Mouse (Mus musculus): Measurements from ENCODE around the gene Macrod2. TPM values are rescaled to one million over a fixed set of nuclear protein-coding genes. Genes with fewer than 3 reads are reported as not detected.

Gene Macrod2
- total RNA-seq, 2 experiments from 2014 or later = 69.6 to 70.8 TPM

DNA sequence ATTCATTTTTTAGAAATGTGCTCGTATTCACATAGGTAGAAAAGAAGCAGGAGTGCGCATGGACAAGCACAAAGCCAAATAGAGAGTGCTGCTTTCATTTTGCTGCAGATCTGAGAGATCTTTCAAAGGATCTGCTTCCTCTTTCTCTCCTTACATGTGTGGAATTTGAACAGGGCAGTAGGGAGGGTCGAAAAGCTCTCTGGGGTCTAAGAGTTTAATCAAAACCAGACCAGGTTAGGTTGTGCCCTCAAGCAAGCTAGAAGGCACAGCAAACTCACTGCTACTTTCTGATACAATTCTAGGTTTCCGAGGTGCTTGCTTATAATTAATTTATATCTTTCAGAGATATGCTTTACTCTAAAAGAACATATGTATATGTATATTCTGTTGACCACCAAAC lies 1196.2 kb downstream of the Macrod2 start:
- no peak for DNase-seq (ENCODE audit: extremely low spot score in 1 of 2, low spot score in 2 of 2)
- intact Hi-C loops (cut with DNase I) = no loop called here

DNA sequence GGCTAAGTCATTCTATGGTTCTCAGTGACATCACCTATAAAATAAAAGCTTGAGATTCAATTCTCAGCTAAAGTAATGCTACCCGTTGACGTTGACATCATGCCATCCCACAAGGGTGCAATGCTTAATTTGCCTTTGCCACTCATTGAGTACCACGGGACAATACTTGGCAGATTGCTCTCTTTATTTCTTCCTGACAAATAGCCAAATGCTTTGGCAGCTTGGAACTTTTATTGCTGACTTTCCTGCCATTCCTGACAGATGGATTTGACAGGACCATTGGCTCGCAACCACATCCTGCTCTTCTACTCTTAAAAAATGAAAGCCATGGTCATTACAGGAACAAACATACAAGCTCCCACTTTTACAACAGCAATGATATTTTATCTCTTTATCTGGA lies 1199.7 kb downstream of the Macrod2 start:
- intact Hi-C loops (cut with DNase I) = no loop called here
- DNase-seq (ENCODE audit: extremely low spot score in 1 of 2, low spot score in 2 of 2) = no peak

DNA sequence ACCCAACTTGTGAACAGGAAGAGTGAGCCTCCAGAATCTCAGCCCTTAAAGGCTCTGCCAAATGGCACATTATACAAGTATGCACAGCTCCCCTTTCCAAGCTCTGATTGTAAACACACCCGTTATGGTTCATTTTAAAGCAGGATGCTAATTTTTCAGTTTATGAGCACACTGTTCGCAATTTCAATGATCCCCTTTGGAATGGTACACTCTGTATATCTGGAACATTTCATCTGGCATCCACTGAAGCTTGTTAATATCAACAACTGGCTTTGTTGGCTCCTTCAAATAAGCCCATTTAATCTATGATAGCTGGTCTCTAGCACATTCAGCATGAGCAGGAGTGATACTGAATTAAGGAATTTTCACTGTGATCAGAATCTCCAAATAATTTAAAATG lies 1222.6 kb downstream of the Macrod2 start:
- DNase-seq (ENCODE audit: extremely low spot score in 1 of 2, low spot score in 2 of 2) = no peak
- intact Hi-C loops (cut with DNase I) = no loop called here

DNA sequence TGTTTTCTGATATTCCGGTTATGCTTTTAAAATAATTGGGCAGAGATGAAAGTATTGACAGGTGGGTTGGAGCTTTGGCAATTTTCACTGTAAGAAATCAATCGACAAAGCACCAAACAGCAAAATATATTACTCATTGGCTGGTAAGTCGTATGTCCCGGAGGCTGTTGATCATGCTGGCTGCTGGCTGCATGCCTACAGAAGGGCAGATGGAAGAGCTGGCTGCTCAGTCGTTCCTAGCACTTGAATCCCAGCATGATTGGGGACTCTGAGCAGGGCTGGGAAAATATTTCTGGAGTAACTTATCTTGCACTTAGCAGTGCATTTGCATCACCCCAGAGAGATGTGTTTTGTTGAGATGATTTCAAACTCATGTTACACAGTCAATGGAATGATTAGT lies 1223.1 kb downstream of the Macrod2 start:
- peak; percentile 17 to 49 for DNase-seq (ENCODE audit: extremely low spot score in 1 of 2, low spot score in 2 of 2)
- intact Hi-C loops (cut with DNase I) = no loop called here

DNA sequence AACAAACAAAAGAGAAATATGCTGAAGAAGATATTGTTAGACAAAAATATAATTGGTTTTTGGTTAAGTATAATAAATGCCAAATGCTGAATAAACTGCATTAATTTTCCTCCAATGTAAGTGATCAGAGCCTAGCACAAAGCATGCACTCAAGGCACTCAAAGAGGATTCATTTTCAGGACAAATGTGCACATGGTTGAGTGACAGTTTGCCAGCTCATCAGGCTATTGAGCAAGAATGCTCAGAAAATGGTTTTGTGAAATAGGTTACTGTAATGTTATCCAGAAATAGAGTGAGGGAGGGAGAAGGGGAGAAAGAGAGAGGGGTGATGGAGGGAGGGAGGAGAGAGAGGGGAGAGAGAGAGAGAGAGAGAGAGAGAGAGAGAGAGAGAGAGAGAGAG lies 1268.9 kb downstream of the Macrod2 start:
- intact Hi-C loops (cut with DNase I) = no loop called here
- DNase-seq (ENCODE audit: extremely low spot score in 1 of 2, low spot score in 2 of 2) = no peak

DNA sequence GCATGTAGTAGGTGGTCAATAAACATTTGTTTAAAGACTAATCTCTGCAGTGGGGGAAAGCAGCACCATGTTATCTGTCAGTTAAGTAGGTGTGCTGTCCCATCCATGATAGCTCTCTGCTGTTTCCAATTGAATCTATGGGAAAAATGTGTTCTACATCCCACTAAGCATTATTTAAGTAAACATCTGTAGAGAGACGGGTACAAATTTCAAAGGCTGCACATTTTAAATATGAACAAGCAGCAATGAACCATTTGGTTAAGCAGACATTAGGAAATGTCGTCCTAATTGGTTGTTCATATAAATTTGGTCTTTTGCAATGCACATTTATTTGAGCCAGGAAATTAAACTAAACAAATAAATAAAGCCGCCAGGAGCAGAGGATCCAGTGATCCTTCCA lies 1277.7 kb downstream of the Macrod2 start:
- DNase-seq (ENCODE audit: extremely low spot score in 1 of 2, low spot score in 2 of 2) = no peak
- intact Hi-C loops (cut with DNase I) = no loop called here

DNA sequence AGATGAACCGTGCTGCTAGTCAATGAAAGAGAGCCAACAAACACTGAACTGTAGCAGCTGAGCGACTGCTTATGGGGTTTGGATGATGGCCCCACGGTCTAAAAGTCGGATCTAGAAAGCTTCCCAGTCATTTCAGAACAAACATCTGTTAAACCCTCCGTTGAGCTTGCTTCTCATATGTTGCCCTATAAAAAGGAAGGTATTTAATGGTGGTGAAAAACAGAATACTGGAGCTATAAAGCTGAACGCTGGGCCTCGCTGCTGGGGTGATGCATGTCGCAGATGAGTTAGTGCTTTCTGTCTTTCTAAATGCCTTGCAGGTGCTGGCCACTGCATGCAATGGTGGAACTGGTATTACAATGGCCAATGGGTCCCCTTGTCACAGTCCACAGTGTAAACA lies 1278.3 kb downstream of the Macrod2 start:
- DNase-seq (ENCODE audit: extremely low spot score in 1 of 2, low spot score in 2 of 2) = no peak
- intact Hi-C loops (cut with DNase I) = no loop called here

DNA sequence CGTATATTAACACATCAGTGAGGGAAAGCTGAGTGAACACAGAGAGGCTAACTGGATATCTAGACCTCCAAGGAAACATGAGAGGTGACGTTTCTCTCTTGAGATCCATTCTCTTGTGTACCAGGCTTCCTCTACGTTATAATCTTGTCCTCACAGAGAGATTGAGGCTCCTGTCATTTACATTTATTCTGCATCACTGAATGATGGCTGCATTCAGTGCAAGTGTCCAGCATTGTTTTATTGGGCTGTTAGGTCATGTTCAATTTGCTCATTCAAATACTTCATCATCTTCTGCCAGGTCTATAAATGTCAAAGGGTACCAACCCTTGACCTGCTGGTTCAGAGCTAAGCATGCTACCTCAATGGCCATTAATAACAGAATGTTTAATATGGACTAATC lies 1302.4 kb downstream of the Macrod2 start:
- intact Hi-C loops (cut with DNase I) = no loop called here
- no peak for DNase-seq (ENCODE audit: extremely low spot score in 1 of 2, low spot score in 2 of 2)

DNA sequence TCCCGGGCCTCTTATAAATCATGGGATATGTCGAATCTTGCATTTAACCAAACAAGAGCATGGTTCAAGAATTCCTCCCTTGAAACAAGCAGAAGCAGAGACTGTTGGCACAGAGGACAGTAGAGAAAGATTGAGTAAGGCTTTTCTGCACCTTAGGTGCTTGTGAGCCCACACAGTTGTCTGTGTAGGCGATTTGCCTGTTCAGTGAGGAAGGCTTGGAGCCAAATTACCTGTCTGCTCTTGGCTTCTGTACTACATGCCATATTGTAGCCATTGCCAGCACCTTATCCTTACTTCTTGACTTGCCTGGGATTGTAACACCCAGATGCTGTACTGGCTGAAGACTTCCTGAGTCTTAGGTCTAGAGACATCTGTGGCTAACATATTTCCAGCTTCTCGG lies 1303.2 kb downstream of the Macrod2 start:
- intact Hi-C loops (cut with DNase I) = no loop called here
- DNase-seq (ENCODE audit: extremely low spot score in 1 of 2, low spot score in 2 of 2) = no peak

DNA sequence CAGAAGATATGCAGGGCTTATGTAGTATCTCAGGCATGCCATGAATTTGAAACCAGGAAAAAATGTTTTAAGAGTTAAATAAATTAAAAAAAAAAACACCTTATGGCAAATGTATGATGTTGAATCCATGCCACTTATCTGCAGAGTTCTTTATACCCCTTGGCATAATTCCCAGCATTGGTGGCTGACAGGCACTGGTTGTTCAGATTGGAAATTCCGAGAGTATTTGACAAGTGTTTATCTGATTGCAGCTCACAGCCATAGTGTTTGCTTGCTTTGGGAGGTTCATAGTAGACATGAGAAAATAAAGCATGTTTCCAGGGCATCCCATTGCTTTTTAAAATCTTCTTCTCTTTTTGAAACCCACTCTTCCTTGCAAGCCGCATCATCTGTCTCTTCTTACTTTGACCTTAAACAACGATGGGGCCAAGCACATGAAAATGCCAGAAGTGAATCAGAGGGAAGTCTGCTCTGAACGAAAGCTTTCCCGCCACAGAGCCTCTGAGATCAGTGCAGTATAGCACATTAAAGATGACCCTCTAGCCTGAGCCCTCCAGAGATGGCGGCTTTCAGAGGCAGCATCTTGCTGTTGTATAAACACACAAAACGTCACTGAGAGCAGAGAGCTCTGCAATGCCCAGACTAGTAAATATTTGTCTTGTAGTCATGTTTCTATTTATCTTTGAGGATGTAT lies 1305.8 kb downstream of the Macrod2 start:
- intact Hi-C loops (cut with DNase I) = no loop called here
- DNase-seq (ENCODE audit: extremely low spot score in 1 of 2, low spot score in 2 of 2) = no peak

DNA sequence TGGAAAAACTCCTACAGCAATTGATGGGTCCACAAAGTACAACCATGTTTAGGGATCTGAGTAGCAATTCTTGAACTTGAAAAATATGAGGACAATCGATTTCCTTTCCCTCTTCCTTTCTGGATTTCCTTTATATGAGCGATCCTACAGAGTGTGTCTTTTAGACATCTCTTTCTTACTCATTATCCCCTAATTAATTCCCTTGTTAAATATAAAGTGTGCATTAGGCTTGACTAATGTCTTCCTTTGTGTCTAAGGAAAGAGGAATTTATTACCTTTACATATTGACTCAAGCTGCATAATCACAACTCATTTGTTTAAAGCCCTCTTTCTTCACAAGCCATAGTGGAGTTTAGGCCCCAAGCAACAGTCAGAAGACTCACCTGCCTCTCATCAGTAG lies 1316.7 kb downstream of the Macrod2 start:
- DNase-seq (ENCODE audit: extremely low spot score in 1 of 2, low spot score in 2 of 2) = no peak

DNA sequence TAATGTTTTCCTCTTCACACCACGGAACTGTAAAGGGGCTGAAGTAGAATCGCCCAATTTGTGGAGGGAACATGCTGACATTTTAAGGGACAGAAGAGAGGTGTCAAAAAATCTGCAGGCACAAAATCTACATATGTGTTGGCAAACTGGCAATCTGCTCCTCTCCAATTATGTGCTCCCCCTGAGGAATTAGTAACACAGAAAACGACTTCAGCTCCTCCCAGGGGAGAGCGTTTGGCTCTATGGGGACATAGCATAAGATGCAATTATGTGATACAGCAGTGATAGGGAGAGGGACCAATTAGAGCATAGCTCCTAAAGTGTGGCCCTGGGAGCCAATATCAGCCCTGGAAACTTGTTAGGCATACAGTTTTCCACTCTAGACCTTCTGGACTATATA lies 1317.2 kb downstream of the Macrod2 start:
- no peak for DNase-seq (ENCODE audit: extremely low spot score in 1 of 2, low spot score in 2 of 2)

More for the DNA sequence above, 1316.7 kb downstream of the Macrod2 start:
- intact Hi-C loops (cut with DNase I) = no loop called here

DNA sequence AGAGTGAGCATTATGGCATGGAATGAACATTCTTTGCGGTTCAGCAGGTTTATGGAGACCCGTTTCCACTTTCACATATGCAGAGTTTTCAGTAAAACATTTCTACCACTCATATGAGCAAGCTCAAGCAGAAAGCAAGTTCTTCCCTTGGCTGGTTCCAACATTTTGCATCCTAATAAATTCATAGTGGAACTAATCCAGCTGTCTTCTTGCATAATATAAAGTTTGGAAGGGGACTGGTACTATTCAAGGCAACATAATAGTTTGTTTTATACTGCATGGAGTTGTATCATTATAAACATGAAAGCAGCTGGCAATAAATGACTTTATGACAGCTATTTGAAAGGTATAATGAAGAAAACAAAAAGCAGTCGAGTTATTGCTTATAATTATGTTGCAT lies 1320.0 kb downstream of the Macrod2 start:
- no peak for DNase-seq (ENCODE audit: extremely low spot score in 1 of 2, low spot score in 2 of 2)
- intact Hi-C loops (cut with DNase I) = no loop called here

More for the DNA sequence above, 1317.2 kb downstream of the Macrod2 start:
- intact Hi-C loops (cut with DNase I) = no loop called here

DNA sequence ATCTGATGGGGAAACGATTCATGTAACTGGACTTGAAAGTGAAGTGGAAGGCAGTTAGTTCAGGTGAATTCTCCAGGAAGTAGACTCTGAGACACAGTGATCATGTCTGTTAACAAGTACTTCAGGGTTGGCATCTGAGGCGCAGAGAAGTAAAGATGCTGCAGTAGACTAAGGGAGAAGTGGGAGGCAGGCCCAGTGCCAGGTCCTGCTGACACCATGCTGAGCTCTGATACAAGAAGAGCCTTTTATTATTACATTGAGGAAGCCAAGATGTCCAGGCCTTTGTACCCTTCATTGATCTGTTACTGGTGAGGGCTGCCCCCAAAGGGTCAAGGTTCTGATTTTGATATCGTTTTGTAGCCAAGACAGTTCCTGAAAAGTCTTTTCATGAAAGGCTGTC lies 1327.4 kb downstream of the Macrod2 start:
- intact Hi-C loops (cut with DNase I) = no loop called here
- no peak for DNase-seq (ENCODE audit: extremely low spot score in 1 of 2, low spot score in 2 of 2)

DNA sequence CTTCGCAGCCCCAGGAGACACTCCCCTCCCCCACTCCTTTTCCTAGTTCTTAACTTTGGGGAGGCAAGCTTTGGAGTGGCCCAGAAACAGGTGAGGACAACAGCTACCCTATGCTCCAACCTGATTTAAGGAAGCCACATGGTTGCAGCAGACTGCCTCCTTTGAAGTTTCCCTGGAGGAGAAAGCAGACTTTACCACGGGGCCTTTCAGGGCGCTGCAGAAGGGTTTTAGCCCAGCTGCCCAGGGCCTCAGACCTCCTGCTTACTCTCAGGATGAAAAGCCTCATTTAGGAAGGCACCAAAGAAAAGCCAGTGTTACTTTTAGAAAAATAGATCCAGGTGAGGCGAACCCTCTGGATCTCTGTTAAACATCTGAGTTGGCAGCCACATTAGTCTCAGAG lies 1333.9 kb downstream of the Macrod2 start:
- DNase-seq (ENCODE audit: extremely low spot score in 1 of 2, low spot score in 2 of 2) = no peak
- intact Hi-C loops (cut with DNase I) = no loop called here

DNA sequence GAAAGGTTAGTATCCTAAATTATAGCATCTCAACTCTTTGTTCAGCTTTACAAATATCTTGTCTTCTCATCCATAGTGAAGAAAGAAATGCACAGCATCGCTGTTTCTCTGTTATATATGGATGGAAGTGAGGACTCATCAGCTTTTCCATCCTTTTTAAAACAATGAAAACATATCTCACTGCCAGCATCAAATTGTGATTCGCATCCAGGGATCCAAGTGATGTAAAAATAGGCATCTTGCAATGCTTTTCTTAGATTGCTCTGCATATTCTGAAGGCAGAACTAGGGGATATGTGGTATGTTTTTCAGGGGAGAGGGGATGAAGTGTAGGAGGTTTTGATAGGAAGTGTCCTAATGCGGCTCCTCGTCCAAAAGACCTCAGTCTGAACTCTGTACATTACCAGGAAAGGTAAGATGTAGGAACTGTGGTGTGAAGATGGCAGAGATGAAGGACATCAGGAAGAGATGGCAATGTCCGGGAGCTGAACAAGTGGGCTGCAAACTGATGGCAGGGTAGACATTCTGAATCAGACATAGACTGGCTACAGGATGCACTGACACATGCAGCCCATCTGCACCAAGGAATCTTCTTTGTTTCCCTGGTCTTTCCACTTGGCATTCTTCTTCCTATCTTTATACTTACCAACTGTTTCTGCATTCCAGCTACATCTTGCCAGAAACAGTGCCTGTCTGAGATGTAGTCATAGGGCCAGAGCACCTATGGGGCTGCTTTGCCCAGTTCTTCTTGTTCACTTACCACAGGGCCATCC lies 1341.8 kb downstream of the Macrod2 start:
- DNase-seq (ENCODE audit: extremely low spot score in 1 of 2, low spot score in 2 of 2) = peak in 1 of 2 experiments; percentile 33

DNA sequence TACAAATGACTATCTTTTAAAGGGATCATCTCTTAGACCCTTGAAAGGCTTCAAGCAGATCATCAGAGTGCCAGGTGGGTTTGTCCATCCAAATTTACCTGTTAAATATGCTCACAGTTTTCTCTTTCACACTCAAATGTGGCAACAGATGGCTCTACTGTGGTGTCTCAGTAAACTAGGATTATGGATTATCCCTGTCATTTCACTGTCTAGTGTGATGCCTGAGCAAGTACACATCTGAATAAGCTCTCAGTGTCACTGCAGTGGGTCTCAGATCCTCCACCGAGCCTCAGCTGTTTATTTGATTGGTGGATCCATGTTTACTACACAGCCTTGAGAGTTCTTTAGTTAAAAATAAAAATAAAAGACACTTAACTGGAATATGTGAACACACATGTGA lies 1343.6 kb downstream of the Macrod2 start:
- intact Hi-C loops (cut with DNase I) = no loop called here
- no peak for DNase-seq (ENCODE audit: extremely low spot score in 1 of 2, low spot score in 2 of 2)

More for the DNA sequence above, 1341.8 kb downstream of the Macrod2 start:
- intact Hi-C loops (cut with DNase I) = no loop called here

DNA sequence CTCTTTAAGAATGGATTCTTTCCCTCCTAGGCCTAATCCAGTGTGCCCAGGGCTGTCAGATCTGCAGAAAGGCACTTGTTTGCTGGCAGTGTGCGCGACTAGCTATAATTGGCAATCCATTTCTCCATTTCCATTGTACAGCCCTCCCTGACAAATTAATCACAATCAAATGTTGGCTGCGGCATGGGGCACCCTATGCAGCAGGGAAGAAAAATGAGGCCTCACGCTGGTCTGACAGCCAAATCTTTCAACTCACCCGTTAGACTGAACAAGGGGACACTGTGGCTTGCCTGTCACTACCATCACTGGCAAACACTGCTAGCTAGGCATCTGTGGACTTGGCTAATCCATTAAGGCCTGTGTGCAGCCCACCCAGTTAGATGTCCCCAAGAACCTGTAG lies 1345.2 kb downstream of the Macrod2 start:
- no peak for DNase-seq (ENCODE audit: extremely low spot score in 1 of 2, low spot score in 2 of 2)
- intact Hi-C loops (cut with DNase I) = no loop called here

DNA sequence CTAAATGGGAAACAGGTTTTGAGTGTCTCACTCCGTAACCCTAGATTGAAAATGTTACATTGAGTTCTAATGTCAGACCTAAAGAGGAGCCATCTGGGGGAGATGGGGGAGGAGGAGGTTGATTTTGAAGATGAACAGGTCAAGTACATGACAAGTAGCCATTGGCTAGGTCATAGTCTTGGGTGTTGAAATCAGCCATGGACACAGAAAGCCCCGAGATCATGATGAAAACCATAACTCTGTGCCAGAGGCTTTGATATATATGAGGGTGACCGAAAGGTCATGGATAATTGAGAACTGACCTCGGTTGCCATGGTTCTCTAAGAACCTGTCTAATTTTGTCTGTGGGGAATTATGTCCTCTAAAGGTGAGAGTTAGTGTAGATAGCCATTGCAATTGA lies 1405.1 kb downstream of the Macrod2 start:
- no peak for DNase-seq (ENCODE audit: extremely low spot score in 1 of 2, low spot score in 2 of 2)
- intact Hi-C loops (cut with DNase I) = no loop called here

DNA sequence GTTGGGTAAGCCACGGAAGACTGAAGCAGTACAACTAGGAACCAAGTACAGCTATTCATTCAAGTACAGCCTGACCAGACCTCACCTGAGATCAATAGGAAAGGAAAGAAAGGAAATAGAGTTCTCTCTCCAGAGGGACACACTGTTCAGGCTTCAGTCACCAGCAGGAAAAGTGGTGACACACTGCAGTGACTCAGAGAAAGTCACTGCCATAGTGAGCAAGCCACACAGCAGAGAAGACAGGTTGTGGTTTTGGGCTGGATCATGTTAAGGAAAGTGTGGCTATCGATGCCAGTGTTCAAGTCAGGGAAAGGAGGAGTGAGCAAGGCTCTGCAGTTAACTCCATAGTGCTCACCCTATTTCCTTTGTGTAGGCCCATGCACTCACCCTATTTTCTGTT lies 1405.8 kb downstream of the Macrod2 start:
- no peak for DNase-seq (ENCODE audit: extremely low spot score in 1 of 2, low spot score in 2 of 2)
- intact Hi-C loops (cut with DNase I) = no loop called here

DNA sequence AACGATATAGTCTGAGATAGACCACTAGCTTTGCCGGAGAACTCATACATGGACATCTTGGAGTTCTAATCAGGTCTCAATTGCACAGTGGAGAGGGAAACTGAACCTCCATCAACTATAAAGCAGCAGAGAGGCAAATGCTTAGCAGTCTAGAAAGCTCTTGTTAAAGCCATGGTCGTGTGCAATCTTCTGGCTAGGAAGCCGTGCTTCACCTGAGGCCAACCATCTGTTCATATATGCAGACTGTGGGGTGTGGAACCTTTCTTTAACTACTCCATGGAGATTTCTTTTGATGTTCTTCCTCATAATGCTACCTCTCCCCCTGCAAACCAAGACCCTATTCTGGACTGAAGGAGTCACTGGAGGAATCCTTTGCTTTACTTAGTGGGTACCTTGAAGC lies 1421.2 kb downstream of the Macrod2 start:
- intact Hi-C loops (cut with DNase I) = no loop called here
- DNase-seq (ENCODE audit: extremely low spot score in 1 of 2, low spot score in 2 of 2) = no peak
